Mouse (Mus musculus) liver, embryonic 14.5 days (tissue): Measurements from ENCODE around the gene Myo10.

ENCODE experiments used
- CTCF ChIP-seq: IDR thresholded peaks from 2 replicates; pipeline ENCODE4 v1.5.1; 2016; ENCODE audit warnings: antibody characterized with exemption, low read depth, control low read depth
- EP300 ChIP-seq: IDR thresholded peaks from 2 replicates; pipeline ENCODE4 v1.6.1; 2016; ENCODE audit warnings: antibody characterized with exemption, low read depth

DNA sequence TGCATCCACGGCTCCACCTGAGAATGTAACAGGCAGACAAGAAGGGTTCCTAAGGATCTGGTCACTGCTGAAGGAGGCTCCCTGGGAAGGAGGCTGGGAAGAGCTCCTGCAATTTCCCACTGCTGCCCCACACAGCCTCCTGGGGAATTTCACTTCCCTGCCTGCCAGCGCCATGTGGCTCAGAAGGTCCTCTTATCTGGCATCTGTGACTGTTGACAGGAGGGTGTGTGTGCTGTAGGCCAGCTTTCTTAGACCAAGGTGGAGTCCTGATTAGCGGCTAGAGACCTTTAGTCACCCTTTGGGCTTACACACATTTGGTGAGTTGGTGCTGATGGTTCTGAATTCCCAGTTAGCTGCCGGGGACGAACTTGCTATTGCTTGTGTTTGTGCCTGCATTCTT is 28.0 kb downstream of the Myo10 start:
- TF ChIP-seq CTCF = no peak
- TF ChIP-seq EP300 = peak; percentile 59
